Mouse (Mus musculus) myocyte (in vitro differentiated cells): ENCODE results near the gene Nppc.

Source experiments
- CEBPB ChIP-seq: IDR thresholded peaks from 2 replicates; pipeline ENCODE4 v1.6.1; 2011; ENCODE audit warnings: mild to moderate bottlenecking, moderate library complexity; ENCODE audit not compliant: poor library complexity, insufficient read depth, severe bottlenecking
- E2F4 ChIP-seq: IDR thresholded peaks from one replicate; pipeline ENCODE4 v1.6.1; 2011; ENCODE audit warnings: mild to moderate bottlenecking, control low read depth, moderate library complexity; ENCODE audit not compliant: insufficient read depth
- MAX ChIP-seq: IDR thresholded peaks from one replicate; pipeline ENCODE4 v1.6.1; 2011; ENCODE audit warnings: low read depth, mild to moderate bottlenecking, control low read depth
- MYOD1 ChIP-seq, 3 experiments: IDR thresholded peaks; one replicate each; pipeline ENCODE4 v1.6.1; 2011; ENCODE audit warnings: control low read depth in 2 of 3, low read depth in 2 of 3, mild to moderate bottlenecking in 2 of 3, moderate library complexity in 1 of 3; ENCODE audit not compliant: insufficient read length in 2 of 3, control insufficient read depth in 1 of 3
- MYOG ChIP-seq, 3 experiments: IDR thresholded peaks; one replicate each; pipeline ENCODE4 v1.6.1; 2011; ENCODE audit warnings: control low read depth in 2 of 3, low read depth in 2 of 3, mild to moderate bottlenecking in 2 of 3; ENCODE audit not compliant: insufficient read length in 2 of 3, control insufficient read depth in 1 of 3, insufficient read depth in 1 of 3
- POLR2A ChIP-seq: IDR thresholded peaks from one replicate; pipeline ENCODE4 v1.6.1; 2011; ENCODE audit warnings: low read depth, mild to moderate bottlenecking, control low read depth, moderate library complexity; ENCODE audit not compliant: insufficient read length
- POLR2AphosphoS2 ChIP-seq: IDR thresholded peaks from one replicate; pipeline ENCODE4 v1.6.1; 2011; ENCODE audit warnings: low read depth, control low read depth; ENCODE audit not compliant: insufficient read length
- SRF ChIP-seq: IDR thresholded peaks from one replicate; pipeline ENCODE4 v1.6.1; 2011; ENCODE audit warnings: low read depth; ENCODE audit not compliant: control insufficient read depth, insufficient read length
- TCF12 ChIP-seq: IDR thresholded peaks from one replicate; pipeline ENCODE4 v1.6.1; 2011; ENCODE audit warnings: mild to moderate bottlenecking, control low read depth; ENCODE audit not compliant: poor library complexity, insufficient read depth, severe bottlenecking
- USF1 ChIP-seq: IDR thresholded peaks from one replicate; pipeline ENCODE4 v1.6.1; 2011; ENCODE audit warnings: low read depth, mild to moderate bottlenecking, control low read depth, moderate library complexity

DNA sequence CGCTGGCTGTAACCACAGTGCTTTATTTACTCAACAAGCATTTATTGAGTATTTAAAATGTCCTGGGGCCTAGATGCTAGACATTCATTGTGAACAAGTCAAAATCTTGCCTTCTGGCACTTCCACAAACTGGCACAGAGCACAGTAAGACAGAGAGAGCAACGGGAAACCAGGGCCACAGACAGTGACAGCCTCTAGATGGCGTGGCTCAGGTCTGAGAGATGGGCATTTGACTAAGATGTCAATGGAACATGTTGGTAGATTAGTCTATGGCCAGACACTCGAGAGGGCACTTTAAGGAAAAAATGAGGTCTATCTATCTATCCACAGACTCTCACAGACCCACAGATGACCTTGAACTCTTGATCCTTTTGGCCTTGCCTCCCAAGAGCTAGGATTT is 17.7 kb downstream of the Nppc start:
- TF ChIP-seq MYOD1 (IDR thresholded peaks at IDR 0.05; ENCODE audit: control insufficient read depth in 1 of 3, insufficient read length in 2 of 3, low read depth in 2 of 3) (no peak), POLR2A (no peak), CEBPB (no peak), MAX (no peak), POLR2AphosphoS2 (no peak), USF1 (no peak), E2F4 (no peak), SRF (no peak), MYOG (IDR thresholded peaks at IDR 0.05; ENCODE audit: control insufficient read depth in 1 of 3, insufficient read depth in 1 of 3, insufficient read length in 2 of 3, low read depth in 2 of 3) (no peak), TCF12 (no peak)
